Mouse (Mus musculus) brain, embryonic 18.5 days (tissue): Measurements from ENCODE around the gene Entpd1.
A peak's percentile ranks its signal among the peaks of the same experiment; 100 is the strongest.

Source experiments
- DNase-seq: peaks from one replicate; pipeline ENCODE4 v3.0.0-alpha.2; 2012; ENCODE audit warnings: low read depth, low spot score

Gene Entpd1

GRCm38 (mm10) chr19:40665778-40666177, 53.6 kb downstream of the Entpd1 start:
- DNase-seq, result no peak

GRCm38 (mm10) chr19:40667111-40667510, 54.9 kb downstream of the Entpd1 start:
- no peak for DNase-seq

GRCm38 (mm10) chr19:40675329-40675728, 63.2 kb downstream of the Entpd1 start:
- no peak for DNase-seq

- no peak for DNase-seq
These were observed 65.9 kb downstream of the Entpd1 start for GRCm38 (mm10) chr19:40678087-40678486.

GRCm38 (mm10) chr19:40678532-40679307, 66.6 kb downstream of the Entpd1 start:
- no peak for DNase-seq

GRCm38 (mm10) chr19:40679632-40680031, 67.5 kb downstream of the Entpd1 start:
- no peak for DNase-seq

- DNase-seq, result no peak
These were observed 72.0 kb downstream of the Entpd1 start for GRCm38 (mm10) chr19:40684124-40684523.

- no peak for DNase-seq
These were observed 72.4 kb downstream of the Entpd1 start for GRCm38 (mm10) chr19:40684566-40684965.

GRCm38 (mm10) chr19:40687291-40687927, 75.2 kb downstream of the Entpd1 start:
- no peak for DNase-seq

GRCm38 (mm10) chr19:40693201-40693600, 81.0 kb downstream of the Entpd1 start:
- DNase-seq, result no peak

- DNase-seq, result no peak
These were observed 84.0 kb downstream of the Entpd1 start for GRCm38 (mm10) chr19:40696116-40696515.

GRCm38 (mm10) chr19:40698103-40698853, 86.1 kb downstream of the Entpd1 start:
- DNase-seq, result no peak

- DNase-seq, result no peak
These were observed 87.7 kb downstream of the Entpd1 start for GRCm38 (mm10) chr19:40699816-40700215.

- no peak for DNase-seq
These were observed 90.2 kb downstream of the Entpd1 start for GRCm38 (mm10) chr19:40702406-40702805.

GRCm38 (mm10) chr19:40712889-40713628, 100.9 kb downstream of the Entpd1 start:
- no peak for DNase-seq

- no peak for DNase-seq
These were observed 102.5 kb downstream of the Entpd1 start for GRCm38 (mm10) chr19:40714700-40715099.

- no peak for DNase-seq
These were observed 104.8 kb downstream of the Entpd1 start for GRCm38 (mm10) chr19:40716981-40717380.

GRCm38 (mm10) chr19:40719439-40720105, 107.4 kb downstream of the Entpd1 start:
- DNase-seq, result no peak

- no peak for DNase-seq
These were observed 108.2 kb downstream of the Entpd1 start for GRCm38 (mm10) chr19:40720381-40720780.

- DNase-seq, result peak; percentile 47
These were observed 110.2 kb downstream of the Entpd1 start for GRCm38 (mm10) chr19:40722137-40723038.
